In the genomic region with DNA sequence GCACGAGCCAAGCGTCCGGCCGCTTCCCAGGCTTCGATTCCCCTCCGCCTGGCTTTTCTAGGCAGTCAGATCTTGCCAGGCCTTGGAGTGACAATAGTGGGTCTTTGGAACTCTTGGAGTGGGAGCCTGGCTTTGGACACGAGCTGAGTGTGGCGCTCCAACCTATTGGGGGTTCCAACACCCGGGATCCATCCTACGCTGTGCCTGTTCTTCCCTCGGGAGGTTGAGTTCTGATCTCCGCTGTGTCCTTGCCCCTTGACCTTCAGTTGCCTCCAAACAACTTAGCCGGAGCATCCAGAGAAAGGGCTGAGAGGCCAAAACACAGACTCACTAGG, we compare ENCODE assay signal across 8 mouse cellular contexts. TPM values are rescaled to one million over a fixed set of nuclear protein-coding genes. Genes with fewer than 3 reads are reported as not detected.
DNase-seq lines count a peak whose midpoint lies in the region; ATAC-seq lines count a peak whose summit lies in the region.

No protein-coding gene starts in this region.

- H3K27ac ChIP-seq in heart, embryonic 15.5 days, result no peak overlapping the region
- no peak overlapping the region for H3K27ac ChIP-seq in hindbrain, embryonic 14.5 days
- no peak overlapping the region for H3K27ac ChIP-seq in midbrain, embryonic 13.5 days

- intact Hi-C loops in heart, postnatal 36 days (cut with DNase I), result no loop called here

- no peaks in the 10 kb centered on the region for H3K36me3 ChIP-seq in heart, embryonic 15.5 days
- H3K36me3 ChIP-seq in hindbrain, embryonic 14.5 days (replicated peaks; ENCODE audit: control insufficient read depth, insufficient read depth), result no peaks in the 10 kb centered on the region
- H3K36me3 ChIP-seq in midbrain, embryonic 13.5 days, result no peaks in the 10 kb centered on the region

- ATAC-seq in heart, embryonic 15.5 days (replicated peaks; ENCODE audit: insufficient number of reproducible peaks, insufficient read depth, low FRiP score, low read depth), result no peak
- ATAC-seq in hindbrain, embryonic 14.5 days (ENCODE audit: low FRiP score), result no peak
- ATAC-seq in midbrain, embryonic 13.5 days, result no peak

- H3K4me1 ChIP-seq in heart, embryonic 15.5 days (replicated peaks), result peaks cover 45% of the 10 kb centered on the region
- peaks cover 9% of the 10 kb centered on the region; the same call in 1 of the 2 replicates for H3K4me1 ChIP-seq in hindbrain, embryonic 14.5 days (replicated peaks; ENCODE audit: control insufficient read depth, insufficient read depth, low read length)
- peaks cover 23% of the 10 kb centered on the region for H3K4me1 ChIP-seq in midbrain, embryonic 13.5 days (replicated peaks)

- peak overlapping the region; percentile 74 for H3K4me3 ChIP-seq in heart, embryonic 15.5 days
- peak overlapping the region; percentile 59 for H3K4me3 ChIP-seq in hindbrain, embryonic 14.5 days (replicated peaks; ENCODE audit: low read length)
- peak overlapping the region; percentile 53 for H3K4me3 ChIP-seq in midbrain, embryonic 13.5 days (replicated peaks)

- H3K9me3 ChIP-seq in heart, embryonic 15.5 days (replicated peaks), result no peaks in the 10 kb centered on the region
- H3K9me3 ChIP-seq in hindbrain, embryonic 14.5 days (ENCODE audit: control insufficient read depth, low read length), result no peaks in the 10 kb centered on the region
- H3K9me3 ChIP-seq in midbrain, embryonic 13.5 days, result no peaks in the 10 kb centered on the region

- H3K4me2 ChIP-seq in heart, embryonic 15.5 days, result peak overlapping the region; percentile 100
- peak overlapping the region; percentile 94 for H3K4me2 ChIP-seq in hindbrain, embryonic 14.5 days (replicated peaks)
- peak overlapping the region; percentile 88 for H3K4me2 ChIP-seq in midbrain, embryonic 13.5 days (replicated peaks)

- 30% methylated on average over 13 of the region's 13 CpGs for WGBS in heart, embryonic 15.5 days
- 18% methylated on average over 13 of the region's 13 CpGs for WGBS in hindbrain, embryonic 14.5 days
- WGBS in midbrain, embryonic 13.5 days, result 18% methylated on average over 13 of the region's 13 CpGs

- no peak for DNase-seq in heart, postnatal 36 days
- DNase-seq in ZHBTc4 (ENCODE audit: low read depth, low spot score), result peak; percentile 38
- DNase-seq in hindbrain, embryonic 14.5 days (ENCODE audit: low spot score), result no peak
- DNase-seq in frontal cortex, postnatal 36 days (ENCODE audit: low spot score in 2 of 2), result no peak
- DNase-seq in c-Kit-positive CD71-positive TER-119-positive erythroid progenitor cells, embryonic 14.5 days (ENCODE audit: low spot score), result no peak
- no peak for DNase-seq in embryo, embryonic 10 days (ENCODE audit: low spot score)

- peaks cover 38% of the 10 kb centered on the region for H3K27me3 ChIP-seq in heart, embryonic 15.5 days
- peaks cover 42% of the 10 kb centered on the region for H3K27me3 ChIP-seq in hindbrain, embryonic 14.5 days (ENCODE audit: control insufficient read depth, insufficient read depth, low read length)
- H3K27me3 ChIP-seq in midbrain, embryonic 13.5 days, result peaks cover 67% of the 10 kb centered on the region

- peak overlapping the region; percentile 78 for H3K9ac ChIP-seq in heart, embryonic 15.5 days
- H3K9ac ChIP-seq in hindbrain, embryonic 14.5 days, result peak overlapping the region; percentile 68
- H3K9ac ChIP-seq in midbrain, embryonic 13.5 days (replicated peaks), result peak overlapping the region; percentile 67

RNA-seq across cellular contexts. Expression of a gene that starts 0.4 kb away (rescaled TPM):
- 21.4 and 34.5 TPM in 2 replicates for polyA plus RNA-seq in heart, embryonic 15.5 days (2015; fragmentation: Nextera tagmentation; extraction: Ambion mirVana)
- total RNA-seq in heart, postnatal 36 days (2021), result 10 to 100 TPM; 25.5 to 29.1 TPM
- 47.8 and 47.9 TPM in 2 replicates for polyA plus RNA-seq in hindbrain, embryonic 14.5 days (2014; fragmentation: Nextera tagmentation; extraction: Ambion mirVana)
- 22.1 and 32.0 TPM in 2 replicates for polyA plus RNA-seq in midbrain, embryonic 13.5 days (2015; fragmentation: Nextera tagmentation; extraction: Ambion mirVana)

RNA-seq across cellular contexts. Expression of a gene that starts 17.8 kb away (rescaled TPM):
- not detected in 2 replicates for polyA plus RNA-seq in heart, embryonic 15.5 days (2015; fragmentation: Nextera tagmentation; extraction: Ambion mirVana)
- total RNA-seq in heart, postnatal 36 days (2021), result not detected
- 0.58 and 0.65 TPM in 2 replicates for polyA plus RNA-seq in hindbrain, embryonic 14.5 days (2014; fragmentation: Nextera tagmentation; extraction: Ambion mirVana)
- polyA plus RNA-seq in midbrain, embryonic 13.5 days (2015; fragmentation: Nextera tagmentation; extraction: Ambion mirVana), result 0.11 and 0.14 TPM in 2 replicates

RNA-seq across cellular contexts. Expression of a gene that starts 37.8 kb away (rescaled TPM):
- polyA plus RNA-seq in heart, embryonic 15.5 days (2015; fragmentation: Nextera tagmentation; extraction: Ambion mirVana), result 589 and 818 TPM in 2 replicates
- 100 to 1,000 TPM; 679 to 769 TPM for total RNA-seq in heart, postnatal 36 days (2021)
- 391 and 450 TPM in 2 replicates for polyA plus RNA-seq in hindbrain, embryonic 14.5 days (2014; fragmentation: Nextera tagmentation; extraction: Ambion mirVana)
- polyA plus RNA-seq in midbrain, embryonic 13.5 days (2015; fragmentation: Nextera tagmentation; extraction: Ambion mirVana), result 414 and 419 TPM in 2 replicates
